Mouse (Mus musculus) kidney, embryonic 14.5 days (tissue): ENCODE measurements around the gene Nfasc. TPM values are rescaled to one million over a fixed set of nuclear protein-coding genes. Genes with fewer than 3 reads are reported as not detected.

Source experiments
- ATAC-seq: fragments of 200-750 bp; cut with Nextera tagmentation; 2 replicates; pipeline ENCODE4 v1.8.0; 2017; ENCODE audit warnings: moderate number of reproducible peaks, mild to moderate bottlenecking, moderate TSS enrichment, moderate library complexity; ENCODE audit not compliant: low FRiP score, low TSS enrichment
- H3K27ac ChIP-seq: fragments of 300-500 bp; sonication (generic); 2 replicates; pipeline ENCODE4 v1.5.1; 2014; ENCODE audit warnings: low read depth, mild to moderate bottlenecking, low read length, moderate library complexity, mixed read lengths
- H3K27me3 ChIP-seq: fragments of 300-500 bp; sonication (generic); 2 replicates; pipeline ENCODE4 v1.6.1; 2014; ENCODE audit warnings: mild to moderate bottlenecking, low read length; ENCODE audit not compliant: control insufficient read depth, insufficient read depth
- H3K36me3 ChIP-seq: fragments of 300-500 bp; sonication (generic); 2 replicates; pipeline ENCODE4 v1.6.1; 2014; ENCODE audit warnings: low read length, mixed read lengths; ENCODE audit not compliant: control insufficient read depth, insufficient read depth
- H3K4me1 ChIP-seq: fragments of 300-500 bp; sonication (generic); 2 replicates; pipeline ENCODE4 v1.6.1; 2014; ENCODE audit warnings: low read length, mixed read lengths; ENCODE audit not compliant: control insufficient read depth, insufficient read depth
- H3K4me2 ChIP-seq: fragments of 300-500 bp; sonication (generic); replicated peaks from 2 replicates; pipeline ENCODE4 v1.6.1; 2014; ENCODE audit warnings: low read depth, mild to moderate bottlenecking, low read length
- H3K4me3 ChIP-seq: fragments of 300-500 bp; sonication (generic); 2 replicates; pipeline ENCODE4 v1.5.1; 2014; ENCODE audit warnings: mild to moderate bottlenecking, low read length
- H3K9ac ChIP-seq: fragments of 300-500 bp; sonication (generic); 2 replicates; pipeline ENCODE4 v1.6.1; 2014; ENCODE audit warnings: low read depth, mild to moderate bottlenecking, low read length, moderate library complexity
- H3K9me3 ChIP-seq: fragments of 300-500 bp; sonication (generic); 2 replicates; pipeline ENCODE4 v1.6.1; 2016; ENCODE audit warnings: low read length; ENCODE audit not compliant: control insufficient read depth
- WGBS: fragments of 180-500 bp; shearing (Covaris S2); extraction: QIAGEN DNeasy Blood & Tissue Kit; methylation state at CpG from one replicate; pipeline ENCODE4 v1.1.7; 2014; 5-methylcytosine and 5-hydroxymethylcytosine counted together
- polyA plus RNA-seq: library from polyadenylated mRNA; unstranded; fragments of >200 nt; fragmentation: Nextera tagmentation; extraction: Ambion mirVana; gene quantifications from 2 replicates; pipeline ENCODE4 v1.2.1, GENCODE M21; 2014

Gene Nfasc
- polyA plus RNA-seq, 1 experiment from 2014 or later = 0.76 TPM

GRCm38 (mm10) chr1:132746302-132746701, 4.7 kb upstream of the Nfasc start:
- WGBS = 89% methylated on average over 9 of the region's 9 CpGs
- no peaks in the 10 kb centered on the region for H3K36me3 ChIP-seq
- no peak for ATAC-seq
- H3K4me2 ChIP-seq = no peak overlapping the region
- H3K27ac ChIP-seq = no peak overlapping the region
- no peak overlapping the region for H3K9ac ChIP-seq
- 0 out of 2 replicates have a peak, but pooled peaks cover 2% of the 10 kb centered on the region for H3K4me1 ChIP-seq
- no peak overlapping the region for H3K4me3 ChIP-seq
- H3K9me3 ChIP-seq = no peaks in the 10 kb centered on the region
- H3K27me3 ChIP-seq = peaks cover 16% of the 10 kb centered on the region

DNA sequence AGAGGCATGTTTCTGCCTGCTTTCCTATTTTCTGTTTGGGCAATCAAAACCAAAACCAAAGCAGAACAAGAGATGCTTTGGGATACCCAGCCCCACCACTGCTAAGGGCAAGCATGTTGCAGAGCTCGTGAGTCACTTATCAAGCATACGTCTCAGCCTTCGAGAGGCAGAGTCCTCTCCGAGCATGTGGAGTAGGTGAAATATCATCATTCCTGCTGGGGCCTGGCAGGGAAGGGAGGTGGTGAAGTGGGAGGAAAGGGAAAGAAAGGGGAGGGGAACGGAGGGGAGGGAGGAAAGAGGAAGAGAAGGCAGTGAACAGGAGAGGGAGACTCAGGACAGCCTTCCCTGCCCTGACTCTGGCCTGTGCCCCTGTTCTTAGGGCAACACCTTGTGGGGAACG, 4.0 kb upstream of the Nfasc start:
- H3K4me3 ChIP-seq = no peak overlapping the region
- H3K9me3 ChIP-seq = no peaks in the 10 kb centered on the region
- WGBS = 68% methylated on average over 5 of the region's 6 CpGs
- peaks cover 22% of the 10 kb centered on the region for H3K27me3 ChIP-seq
- H3K27ac ChIP-seq = no peak overlapping the region
- H3K9ac ChIP-seq = no peak overlapping the region
- H3K4me1 ChIP-seq = 0 out of 2 replicates have a peak, but pooled peaks cover 2% of the 10 kb centered on the region
- no peaks in the 10 kb centered on the region for H3K36me3 ChIP-seq
- no peak overlapping the region for H3K4me2 ChIP-seq
- no peak for ATAC-seq

- no peak for ATAC-seq
- H3K36me3 ChIP-seq = no peaks in the 10 kb centered on the region
- H3K4me1 ChIP-seq = 0 out of 2 replicates have a peak, but pooled peaks cover 2% of the 10 kb centered on the region
- no peak overlapping the region for H3K4me2 ChIP-seq
- H3K9me3 ChIP-seq = no peaks in the 10 kb centered on the region
- H3K9ac ChIP-seq = no peak overlapping the region
- H3K27me3 ChIP-seq = peaks cover 45% of the 10 kb centered on the region
- WGBS = under 1% methylated on average over 11 of the region's 11 CpGs
- no peak overlapping the region for H3K27ac ChIP-seq
- no peak overlapping the region; the same call in 1 of the 2 replicates for H3K4me3 ChIP-seq
Measured at GRCm38 (mm10) chr1:132739077-132739521, 2.5 kb downstream of the Nfasc start.

DNA sequence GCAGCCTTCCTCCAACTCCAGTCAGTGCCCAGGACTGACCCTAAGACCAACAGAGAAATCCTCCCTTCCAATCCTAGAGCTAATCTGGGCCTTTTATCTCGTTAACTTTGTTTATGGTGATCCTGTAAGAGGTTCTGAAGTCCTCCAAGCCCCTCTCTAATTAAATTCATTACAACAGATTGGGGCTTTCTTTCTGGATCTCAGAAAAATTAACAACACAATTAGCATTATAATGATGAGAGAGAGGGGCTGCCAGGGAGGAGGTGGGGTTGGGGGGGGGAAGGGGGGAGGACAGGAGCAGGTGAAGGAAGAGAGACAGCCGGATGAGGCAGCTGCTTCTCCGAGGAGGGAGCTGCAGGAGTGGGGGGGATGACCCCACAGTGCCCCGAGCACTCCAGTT, 5.4 kb downstream of the Nfasc start:
- WGBS = 5% methylated on average over 4 of the region's 4 CpGs
- peaks cover 28% of the 10 kb centered on the region for H3K27me3 ChIP-seq
- no peak overlapping the region for H3K4me3 ChIP-seq

GRCm38 (mm10) chr1:132733873-132734447, 7.6 kb downstream of the Nfasc start:
- Histone ChIP-seq H3K36me3 (no peaks in the 10 kb centered on the region), H3K4me2 (no peak overlapping the region), H3K9me3 (no peaks in the 10 kb centered on the region), H3K27ac (no peak overlapping the region), H3K9ac (no peak overlapping the region), H3K4me3 (no peak overlapping the region), H3K4me1 (no peaks in the 10 kb centered on the region), H3K27me3 (peaks cover 16% of the 10 kb centered on the region)
- 32% methylated on average over 9 of the region's 9 CpGs for WGBS
- no peak for ATAC-seq

More for the DNA sequence above, 5.4 kb downstream of the Nfasc start:
- no peak overlapping the region for H3K9ac ChIP-seq
- no peaks in the 10 kb centered on the region for H3K4me1 ChIP-seq
- no peaks in the 10 kb centered on the region for H3K36me3 ChIP-seq
- H3K27ac ChIP-seq = no peak overlapping the region
- no peak overlapping the region for H3K4me2 ChIP-seq
- ATAC-seq = no peak
- no peaks in the 10 kb centered on the region for H3K9me3 ChIP-seq

DNA sequence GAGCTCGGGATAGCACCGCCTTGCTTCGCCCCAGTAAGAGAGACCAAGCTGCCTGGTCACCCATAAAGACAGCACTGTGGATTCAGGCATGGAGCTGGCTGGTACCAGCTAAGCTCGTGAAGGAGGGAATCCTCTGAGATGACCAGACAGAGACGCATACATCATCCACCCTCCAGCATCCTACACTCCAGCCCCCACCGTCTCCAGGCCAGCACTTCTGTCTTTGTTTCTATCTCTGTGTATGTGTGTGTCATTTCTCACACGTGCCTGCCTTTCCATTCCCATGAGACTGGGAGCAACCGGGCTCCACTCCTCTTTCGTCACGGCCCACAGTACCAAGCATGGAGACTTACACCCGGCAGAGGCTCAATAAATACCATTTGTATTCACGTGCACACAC, 9.3 kb downstream of the Nfasc start:
- no peak for ATAC-seq

GRCm38 (mm10) chr1:132727548-132727947, 14.0 kb downstream of the Nfasc start:
- no peak overlapping the region for H3K4me3 ChIP-seq
- no peaks in the 10 kb centered on the region for H3K9me3 ChIP-seq
- no peaks in the 10 kb centered on the region for H3K4me1 ChIP-seq
- WGBS = 59% methylated on average over 2 of the region's 2 CpGs
- no peak overlapping the region for H3K4me2 ChIP-seq
- H3K27ac ChIP-seq = no peak overlapping the region
- no peak overlapping the region for H3K9ac ChIP-seq
- ATAC-seq = no peak
- no peaks in the 10 kb centered on the region for H3K36me3 ChIP-seq
- H3K27me3 ChIP-seq = no peaks in the 10 kb centered on the region

More for the DNA sequence above, 9.3 kb downstream of the Nfasc start:
- Histone ChIP-seq H3K9ac (no peak overlapping the region), H3K27me3 (0 out of 2 replicates have a peak, but pooled peaks cover 8% of the 10 kb centered on the region), H3K36me3 (no peaks in the 10 kb centered on the region), H3K4me1 (no peaks in the 10 kb centered on the region), H3K4me3 (no peak overlapping the region), H3K9me3 (no peaks in the 10 kb centered on the region), H3K4me2 (no peak overlapping the region), H3K27ac (no peak overlapping the region)
- 75% methylated on average over 12 of the region's 12 CpGs for WGBS

- Histone ChIP-seq H3K27ac (no peak overlapping the region), H3K27me3 (no peaks in the 10 kb centered on the region), H3K36me3 (no peaks in the 10 kb centered on the region), H3K9ac (no peak overlapping the region), H3K4me2 (no peak overlapping the region), H3K4me1 (no peaks in the 10 kb centered on the region), H3K9me3 (no peaks in the 10 kb centered on the region), H3K4me3 (no peak overlapping the region)
- no peak for ATAC-seq
- 76% methylated on average over 4 of the region's 4 CpGs for WGBS
Measured at GRCm38 (mm10) chr1:132722362-132722761, 19.2 kb downstream of the Nfasc start.

DNA sequence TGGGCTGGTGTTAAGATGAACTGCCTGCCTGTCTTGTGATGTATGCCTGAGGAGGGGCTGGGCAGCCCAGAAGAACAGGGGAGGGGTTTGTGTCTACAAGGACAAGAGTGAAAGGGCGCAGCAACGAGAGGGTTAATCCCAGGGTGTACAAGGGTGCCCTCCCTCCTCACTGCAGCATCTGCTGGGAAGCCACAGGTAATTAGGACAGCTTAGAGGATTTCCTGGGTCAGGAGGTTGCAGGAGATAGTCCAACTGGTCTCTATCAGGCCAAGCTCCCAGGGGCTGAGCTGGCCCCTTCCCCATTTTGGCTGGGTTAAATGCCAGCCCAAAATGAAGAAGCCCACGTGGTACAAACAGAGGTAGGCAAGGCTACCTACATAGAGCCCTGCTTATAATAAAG, 20.3 kb downstream of the Nfasc start:
- 67% methylated on average over 3 of the region's 3 CpGs for WGBS
- no peak overlapping the region for H3K27ac ChIP-seq

More for the DNA sequence above, 20.3 kb downstream of the Nfasc start:
- Histone ChIP-seq H3K4me1 (no peaks in the 10 kb centered on the region), H3K4me3 (no peak overlapping the region), H3K27me3 (no peaks in the 10 kb centered on the region), H3K9ac (no peak overlapping the region), H3K9me3 (no peaks in the 10 kb centered on the region), H3K4me2 (no peak overlapping the region), H3K36me3 (no peaks in the 10 kb centered on the region)
- ATAC-seq = no peak
